Mouse (Mus musculus) liver, postnatal 0 days (tissue): ENCODE measurements around the gene Trpc7.

ENCODE experiments used
- CTCF ChIP-seq: sonication (generic); IDR thresholded peaks from 2 replicates; pipeline ENCODE4 v1.5.1; 2016; ENCODE audit warnings: antibody characterized with exemption, low read depth
- EP300 ChIP-seq: IDR thresholded peaks from 2 replicates; pipeline ENCODE4 v1.6.1; 2016; ENCODE audit warnings: antibody characterized with exemption, low read depth, mild to moderate bottlenecking

DNA sequence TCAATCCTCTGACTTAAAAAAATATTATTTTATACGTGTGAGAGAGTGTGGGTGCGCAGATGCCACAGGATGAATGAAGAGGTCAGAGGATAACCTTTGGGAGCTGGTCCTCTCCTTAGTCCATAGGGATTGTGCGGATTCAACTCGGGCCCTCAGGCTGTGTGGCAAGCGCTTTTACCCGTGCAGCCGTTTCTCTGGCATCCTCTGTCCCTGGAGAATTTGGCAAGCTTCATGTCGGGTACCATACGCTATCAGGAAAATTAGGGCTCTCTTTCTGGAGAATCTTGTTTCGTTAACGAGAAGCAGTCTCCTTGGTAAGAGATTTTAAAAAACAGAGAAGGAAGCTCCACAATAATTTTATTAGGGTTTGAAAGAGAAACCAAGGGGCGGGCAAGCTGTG lies 15.3 kb upstream of the Trpc7 start:
- no peak for TF ChIP-seq EP300
- TF ChIP-seq CTCF = no peak
